Mouse (Mus musculus) layer of hippocampus, adult 18-20 months (tissue): ENCODE data around the gene Tmem60. TPM values are rescaled to one million over a fixed set of nuclear protein-coding genes. Genes with fewer than 3 reads are reported as not detected.

Source experiments
- DNase-seq, 2 experiments: peaks; one replicate each; pipeline ENCODE4 v3.0.0; 2022; ENCODE audit warnings: low spot score in 2 of 2
- long read RNA-seq: library from polyadenylated mRNA; stranded (forward); transcript quantifications from one replicate; pipeline ENCODE4 v2.0.0, GENCODE M21; 2021
- total RNA-seq, 2 experiments: library from RNA; stranded (reverse); gene quantifications; 2 replicates each; pipeline ENCODE4 v1.2.3; 2021

The Tmem60 gene
- 10 to 100 TPM; 18.8 to 22.8 TPM for total RNA-seq
- long read RNA-seq, transcript Tmem60-201 (2 exons, 1,147 nt): major isoform, 18 of 18 reads
- long read RNA-seq, partial matches to known transcripts: 0 of 18 reads
- long read RNA-seq, other reads (novel, unspliced or antisense): 0 of 18 reads

- peak; percentile 98 to 99 for DNase-seq
These were observed at the start of gene Tmem60, which contains the start of gene Phtf2 for GRCm38 (mm10) chr5:20881915-20882800. Tmem60 (plus strand) TSS chr5:20882191. Phtf2 (minus strand) TSS chr5:20882124.

- no peak for DNase-seq
These were observed 47.6 kb upstream of the Tmem60 start for GRCm38 (mm10) chr5:20834399-20834798.

- DNase-seq: no peak
These were observed 44.9 kb upstream of the Tmem60 start for GRCm38 (mm10) chr5:20837082-20837481.

GRCm38 (mm10) chr5:20843405-20843804 is 38.6 kb upstream of the Tmem60 start:
- DNase-seq: no peak

- peak in 1 of 2 experiments; percentile 38 for DNase-seq
These were observed 38.2 kb upstream of the Tmem60 start for GRCm38 (mm10) chr5:20843816-20844215.

GRCm38 (mm10) chr5:20847010-20847409 is 35.0 kb upstream of the Tmem60 start:
- no peak for DNase-seq

- DNase-seq: no peak
These were observed 26.9 kb upstream of the Tmem60 start for GRCm38 (mm10) chr5:20855066-20855465.

GRCm38 (mm10) chr5:20858404-20858803 is 23.6 kb upstream of the Tmem60 start:
- no peak for DNase-seq

GRCm38 (mm10) chr5:20860565-20860964 is 21.4 kb upstream of the Tmem60 start:
- DNase-seq: no peak

- no peak for DNase-seq
These were observed 20.1 kb upstream of the Tmem60 start for GRCm38 (mm10) chr5:20861901-20862300.

GRCm38 (mm10) chr5:20864216-20864969 is 17.6 kb upstream of the Tmem60 start:
- no peak for DNase-seq

- DNase-seq: peak in 1 of 2 experiments; percentile 28
These were observed 16.7 kb upstream of the Tmem60 start for GRCm38 (mm10) chr5:20865193-20865755.

- no peak for DNase-seq
These were observed 8.8 kb upstream of the Tmem60 start for GRCm38 (mm10) chr5:20873146-20873545.

GRCm38 (mm10) chr5:20876934-20877426 is 5.0 kb upstream of the Tmem60 start:
- DNase-seq: no peak

- DNase-seq: no peak
These were observed 1.6 kb upstream of the Tmem60 start for GRCm38 (mm10) chr5:20880386-20880785.

- peak; percentile 25 to 60 for DNase-seq
These were observed 905 bp upstream of the Tmem60 start for GRCm38 (mm10) chr5:20880797-20881775.

GRCm38 (mm10) chr5:20884036-20884620 is 2.1 kb downstream of the Tmem60 start:
- no peak for DNase-seq

- DNase-seq: no peak
These were observed 15.6 kb downstream of the Tmem60 start for GRCm38 (mm10) chr5:20897446-20898167.

GRCm38 (mm10) chr5:20904647-20905046 is 22.7 kb downstream of the Tmem60 start:
- no peak for DNase-seq
